Mouse (Mus musculus) C2C12 (cell line): ENCODE results near the gene Ifngr1. TPM values are rescaled to one million over a fixed set of nuclear protein-coding genes. Genes with fewer than 3 reads are reported as not detected.

Source experiments
- H3K27me3 ChIP-seq: one replicate; pipeline ENCODE4 v1.6.1; 2011; ENCODE audit not compliant: control insufficient read depth, insufficient read depth, insufficient read length
- H3K36me3 ChIP-seq: one replicate; pipeline ENCODE4 v1.6.1; 2011; ENCODE audit not compliant: control insufficient read depth, insufficient read depth
- H3K4me3 ChIP-seq: one replicate; pipeline ENCODE4 v1.5.1; 2011; ENCODE audit warnings: mild to moderate bottlenecking, control low read depth; ENCODE audit not compliant: poor library complexity, insufficient read depth, severe bottlenecking
- H3K79me2 ChIP-seq: one replicate; pipeline ENCODE4 v1.6.1; 2011; ENCODE audit not compliant: control insufficient read depth, insufficient read depth
- H3K79me3 ChIP-seq: one replicate; pipeline ENCODE4 v1.6.1; 2011; ENCODE audit warnings: low read depth, control low read depth
- H3ac ChIP-seq: one replicate; pipeline ENCODE3; 2011; ENCODE audit warnings: low read depth; ENCODE audit not compliant: control insufficient read depth, insufficient read length
- CEBPB ChIP-seq: IDR thresholded peaks from one replicate; pipeline ENCODE4 v1.6.1; 2011; ENCODE audit warnings: low read depth, mild to moderate bottlenecking, control low read depth, moderate library complexity
- CTCF ChIP-seq: IDR thresholded peaks from one replicate; pipeline ENCODE4 v1.5.1; 2011; ENCODE audit not compliant: control insufficient read depth, insufficient read depth, insufficient read length
- FOSL1 ChIP-seq: IDR thresholded peaks from one replicate; pipeline ENCODE4 v1.8.0; 2011; ENCODE audit warnings: mild to moderate bottlenecking, low read length; ENCODE audit not compliant: poor library complexity, insufficient read depth, severe bottlenecking
- MAX ChIP-seq: IDR thresholded peaks from one replicate; pipeline ENCODE4 v1.6.1; 2011; ENCODE audit warnings: mild to moderate bottlenecking, control low read depth
- MYOD1 ChIP-seq: IDR thresholded peaks from one replicate; pipeline ENCODE4 v1.6.1; 2011; ENCODE audit warnings: low read depth; ENCODE audit not compliant: control insufficient read depth, insufficient read length
- MYOG ChIP-seq: IDR thresholded peaks from one replicate; pipeline ENCODE4 v1.6.1; 2011; ENCODE audit not compliant: control insufficient read depth, insufficient read length; ENCODE audit errors: extremely low read depth
- USF1 ChIP-seq: IDR thresholded peaks from one replicate; pipeline ENCODE4 v1.6.1; 2011; ENCODE audit warnings: low read depth, mild to moderate bottlenecking, control low read depth, moderate library complexity
- polyA plus RNA-seq: library from polyadenylated mRNA; unstranded; fragments of >200 nt; fragmentation: generic; extraction: Trizol; gene quantifications from one replicate; pipeline ENCODE4 v1.2.1, GENCODE M21; 2012; ENCODE audit warnings: missing spikeins

Ifngr1 gene
- polyA plus RNA-seq, 1 experiment = 11.8 TPM

DNA sequence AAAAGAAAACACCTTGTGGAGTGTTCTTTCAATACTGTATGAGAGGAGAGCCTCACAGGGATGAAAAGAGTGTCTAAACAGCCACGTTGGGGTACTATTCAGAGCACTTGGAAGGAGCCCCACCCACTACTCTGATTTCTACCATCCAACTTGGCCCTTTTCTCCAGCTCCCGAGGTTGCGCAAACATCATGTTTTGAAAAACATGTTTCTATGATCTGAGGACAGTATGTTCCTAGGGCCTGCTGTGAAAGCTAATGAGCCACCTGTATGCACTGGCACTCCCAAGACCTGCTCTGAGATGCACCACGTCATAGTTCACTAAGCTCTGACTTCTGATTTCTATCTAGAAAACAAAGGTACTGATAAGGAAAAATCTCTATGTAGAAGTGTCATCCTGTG lies 36.0 kb downstream of the Ifngr1 start:
- Histone ChIP-seq H3K79me3 (no peaks in the 10 kb centered on the region), H3K36me3 (no peaks in the 10 kb centered on the region), H3K4me3 (no peak overlapping the region), H3K27me3 (no peaks in the 10 kb centered on the region), H3ac (no peak overlapping the region), H3K79me2 (no peaks in the 10 kb centered on the region)
- no peak for TF ChIP-seq USF1
- no peak for TF ChIP-seq MYOG
- TF ChIP-seq CTCF = no peak
- TF ChIP-seq MYOD1 = no peak
- no peak for TF ChIP-seq CEBPB
- no peak for TF ChIP-seq MAX
- TF ChIP-seq FOSL1 = no peak

DNA sequence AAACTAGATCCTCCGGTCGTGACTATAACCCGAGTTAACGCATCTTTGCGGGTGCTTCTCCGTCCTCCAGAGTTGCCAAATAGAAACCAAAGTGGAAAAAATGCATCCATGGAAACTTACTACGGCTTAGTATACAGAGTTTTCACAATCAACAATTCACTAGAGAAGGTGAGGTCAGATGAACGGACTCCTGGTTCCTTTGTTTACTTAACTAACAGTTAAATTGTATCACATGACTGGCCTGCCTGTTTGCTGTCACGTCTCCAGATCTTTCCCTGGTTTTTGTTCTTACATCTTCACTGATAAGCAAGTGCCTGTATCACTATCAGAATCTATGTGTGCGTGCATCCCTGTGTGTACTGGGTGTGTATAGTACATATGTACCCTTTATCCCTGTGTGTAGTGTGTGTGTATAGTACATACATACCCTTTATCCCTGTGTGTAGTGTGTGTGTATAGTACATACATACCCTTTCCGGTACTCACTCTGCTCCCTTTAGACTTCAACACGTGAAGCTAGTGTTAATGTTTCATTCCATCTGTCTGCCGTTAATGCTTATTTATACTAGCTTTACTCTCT lies 40.0 kb downstream of the Ifngr1 start:
- H3ac ChIP-seq = no peak overlapping the region
- no peaks in the 10 kb centered on the region for H3K79me2 ChIP-seq
- no peaks in the 10 kb centered on the region for H3K27me3 ChIP-seq
- no peak overlapping the region for H3K4me3 ChIP-seq
- H3K79me3 ChIP-seq = no peaks in the 10 kb centered on the region
- TF ChIP-seq CTCF = no peak
- TF ChIP-seq FOSL1 = no peak
- TF ChIP-seq MYOG = no peak
- TF ChIP-seq CEBPB = no peak
- TF ChIP-seq USF1 = no peak
- no peak for TF ChIP-seq MYOD1
- TF ChIP-seq MAX = no peak
- H3K36me3 ChIP-seq = no peaks in the 10 kb centered on the region

DNA sequence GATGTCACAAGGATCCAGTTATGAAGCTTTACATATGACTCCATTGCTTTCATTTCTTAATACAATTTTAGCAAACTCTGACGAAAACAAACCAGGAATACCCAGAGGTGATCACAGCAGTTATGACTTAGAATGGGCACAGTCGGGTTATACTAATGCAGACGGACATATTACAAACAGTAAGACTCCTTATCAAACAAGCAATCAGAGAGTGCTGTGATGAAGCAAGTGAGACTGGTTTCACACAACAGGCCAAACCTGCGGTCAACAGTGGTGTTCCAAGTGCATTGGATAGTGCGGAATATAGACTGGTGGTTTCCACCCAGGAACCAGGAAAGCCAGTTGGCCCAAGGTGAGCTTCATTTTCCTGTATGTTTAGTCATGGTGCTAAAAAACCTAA lies 47.1 kb downstream of the Ifngr1 start:
- TF ChIP-seq CTCF = no peak
- no peak for TF ChIP-seq CEBPB
- TF ChIP-seq MAX = no peak
- no peak for TF ChIP-seq MYOD1
- TF ChIP-seq FOSL1 = no peak
- no peak for TF ChIP-seq MYOG
- TF ChIP-seq USF1 = no peak
- H3K79me2 ChIP-seq = no peaks in the 10 kb centered on the region
- H3K79me3 ChIP-seq = no peaks in the 10 kb centered on the region
- H3K4me3 ChIP-seq = no peak overlapping the region
- no peaks in the 10 kb centered on the region for H3K27me3 ChIP-seq
- no peaks in the 10 kb centered on the region for H3K36me3 ChIP-seq
- H3ac ChIP-seq = no peak overlapping the region

DNA sequence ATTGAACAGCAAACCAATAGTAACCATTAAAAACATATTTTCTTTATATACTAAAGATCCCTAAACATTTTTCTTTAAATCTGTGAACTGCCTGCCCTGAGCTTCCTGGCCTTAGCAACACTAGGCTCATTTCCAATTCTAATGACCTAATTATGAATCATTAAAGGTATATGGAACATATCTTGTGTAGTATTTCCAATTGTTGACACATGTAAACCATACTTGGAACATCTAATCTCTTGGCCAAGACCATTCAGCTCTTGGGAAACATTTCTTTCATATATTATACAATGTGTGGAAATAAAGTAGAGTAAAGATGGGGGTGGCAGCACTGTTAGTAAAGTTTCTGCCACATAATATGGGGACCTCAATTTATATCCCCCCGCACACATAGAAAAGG lies 47.9 kb downstream of the Ifngr1 start:
- no peak for TF ChIP-seq MAX
- no peak overlapping the region for H3K4me3 ChIP-seq
- no peaks in the 10 kb centered on the region for H3K36me3 ChIP-seq
- H3K27me3 ChIP-seq = no peaks in the 10 kb centered on the region
- no peak overlapping the region for H3ac ChIP-seq
- no peaks in the 10 kb centered on the region for H3K79me2 ChIP-seq
- no peaks in the 10 kb centered on the region for H3K79me3 ChIP-seq

DNA sequence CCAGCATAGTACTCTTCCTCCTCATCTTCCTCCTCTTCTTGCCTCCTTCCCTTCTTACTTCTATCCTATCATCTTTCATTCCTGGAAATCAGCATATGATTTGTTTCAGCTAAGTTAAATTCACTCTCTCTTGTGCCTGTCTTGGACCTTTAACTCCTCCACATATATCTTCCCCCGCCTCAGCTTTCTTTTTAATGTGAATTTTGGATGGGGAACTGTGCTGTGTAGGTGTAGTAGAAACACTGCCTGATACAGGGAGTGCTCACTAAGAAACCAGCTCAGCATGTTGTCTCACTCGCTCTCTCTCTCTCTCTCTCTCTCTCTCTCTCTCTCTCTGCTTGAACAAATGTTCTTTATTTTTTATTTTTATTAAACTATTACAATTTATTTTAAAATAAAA lies 53.4 kb downstream of the Ifngr1 start:
- no peaks in the 10 kb centered on the region for H3K79me3 ChIP-seq
- no peaks in the 10 kb centered on the region for H3K79me2 ChIP-seq
- H3K36me3 ChIP-seq = no peaks in the 10 kb centered on the region
- H3K27me3 ChIP-seq = no peaks in the 10 kb centered on the region
- no peak overlapping the region for H3K4me3 ChIP-seq
- TF ChIP-seq FOSL1 = no peak
- no peak for TF ChIP-seq CEBPB
- TF ChIP-seq USF1 = no peak
- no peak for TF ChIP-seq CTCF
- TF ChIP-seq MAX = no peak
- no peak for TF ChIP-seq MYOG
- TF ChIP-seq MYOD1 = no peak
- H3ac ChIP-seq = no peak overlapping the region

DNA sequence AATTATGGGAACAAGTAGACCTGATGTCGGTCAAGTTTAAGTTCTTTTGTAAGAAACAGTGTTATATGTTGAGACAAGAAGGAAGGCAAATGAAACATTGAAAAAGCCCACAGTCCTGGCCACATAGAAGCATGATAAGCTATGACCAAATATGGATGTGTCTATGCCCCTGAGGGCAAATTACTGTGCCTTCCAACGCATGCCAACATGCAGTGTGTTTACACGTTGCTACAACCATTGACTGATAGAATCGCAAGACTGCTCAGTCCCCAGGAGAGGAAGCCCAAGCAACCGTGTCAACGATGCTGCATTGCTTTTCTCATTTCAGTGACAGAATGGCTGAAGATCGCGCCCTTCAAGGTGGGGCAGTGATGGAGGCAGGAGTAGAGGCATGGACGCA lies 65.7 kb downstream of the Ifngr1 start:
- no peaks in the 10 kb centered on the region for H3K79me2 ChIP-seq
- no peaks in the 10 kb centered on the region for H3K79me3 ChIP-seq
- no peaks in the 10 kb centered on the region for H3K27me3 ChIP-seq
- no peak overlapping the region for H3K4me3 ChIP-seq
- no peaks in the 10 kb centered on the region for H3K36me3 ChIP-seq
- H3ac ChIP-seq = no peak overlapping the region
- no peak for TF ChIP-seq MYOD1
- no peak for TF ChIP-seq CEBPB
- TF ChIP-seq MYOG = no peak
- TF ChIP-seq CTCF = no peak
- TF ChIP-seq FOSL1 = no peak

Other genes with a start within 250 kb of the Ifngr1 start
- gene Olig3, start 235.4 kb upstream of the Ifngr1 start, polyA plus RNA-seq = not detected
- gene Il22ra2, start 30.0 kb downstream of the Ifngr1 start, polyA plus RNA-seq = not detected
- gene Il20ra, start 120.6 kb downstream of the Ifngr1 start, polyA plus RNA-seq = not detected